Mouse (Mus musculus): ENCODE measurements at regions not wholly inside any gene's neighbourhood (a gene's known extent, or its start where the extent isn't known, plus 50 kb on each side); places are given as distances from the start of the nearest gene placed in this dataset.

DNA sequence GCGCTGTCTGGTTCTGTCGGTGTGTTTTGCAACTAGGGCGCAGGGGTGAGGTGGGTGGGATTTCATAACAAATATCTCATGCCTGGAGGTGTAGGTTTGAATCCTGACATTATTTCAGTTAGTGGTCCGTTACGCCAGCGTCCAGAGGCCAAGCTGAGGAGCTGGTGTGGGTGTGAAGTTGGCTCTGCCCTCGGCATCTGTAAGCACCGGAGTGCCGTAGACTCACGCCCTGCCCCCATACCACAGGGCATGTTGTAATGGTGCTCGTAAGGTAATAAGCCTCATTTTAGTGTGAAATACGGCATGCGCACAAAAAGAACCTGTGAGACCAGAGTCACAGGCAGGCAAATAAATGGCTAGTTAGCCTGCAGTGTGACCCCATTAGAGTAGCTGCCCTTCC is 168.1 kb upstream of the Id2 start:
- 57% methylated on average over 13 of the region's 13 CpGs for WGBS
- Histone ChIP-seq H3K36me3 (ENCODE audit: poor library complexity, severe bottlenecking) (no peaks in the 10 kb centered on the region), H3K4me1 (peaks cover 8% of the 10 kb centered on the region; the same call in 1 of the 2 replicates), H3K9me3 (replicated peaks) (no peaks in the 10 kb centered on the region), H3K4me3 (no peak overlapping the region), H3K27me3 (no peaks in the 10 kb centered on the region; the same call in 1 of the 2 replicates), H3K27ac (no peak overlapping the region), H3K4me2 (no peak overlapping the region), H3K9ac (no peak overlapping the region)
- ATAC-seq = no peak

DNA sequence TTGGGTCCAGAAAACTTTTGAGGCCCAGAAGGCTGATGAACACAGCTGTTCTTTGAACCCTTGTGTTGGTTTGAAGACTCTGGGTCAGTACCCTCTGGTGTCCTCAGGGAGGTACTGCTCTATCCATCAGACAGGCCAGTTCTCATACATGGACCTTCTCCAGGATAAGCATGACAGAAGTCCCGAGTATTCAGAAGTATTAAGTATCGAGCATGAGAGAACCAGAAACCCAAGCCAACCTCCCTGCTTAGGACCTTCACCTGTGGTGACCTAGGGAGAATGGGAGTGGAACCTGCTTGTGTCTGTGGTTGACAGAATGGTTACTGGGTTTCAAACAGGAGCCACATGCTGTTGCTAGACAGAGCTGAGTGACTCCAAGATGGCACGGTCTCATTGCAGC is 167.5 kb upstream of the Id2 start:
- H3K36me3 ChIP-seq (ENCODE audit: poor library complexity, severe bottlenecking) = no peaks in the 10 kb centered on the region
- H3K9me3 ChIP-seq (replicated peaks) = no peaks in the 10 kb centered on the region
- H3K4me2 ChIP-seq = no peak overlapping the region
- no peak overlapping the region for H3K4me3 ChIP-seq
- H3K27ac ChIP-seq = no peak overlapping the region
- H3K9ac ChIP-seq = no peak overlapping the region
- WGBS = 91% methylated on average over 3 of the region's 3 CpGs
- H3K27me3 ChIP-seq = no peaks in the 10 kb centered on the region; the same call in 1 of the 2 replicates
- no peak for ATAC-seq
- peaks cover 8% of the 10 kb centered on the region; the same call in 1 of the 2 replicates for H3K4me1 ChIP-seq

DNA sequence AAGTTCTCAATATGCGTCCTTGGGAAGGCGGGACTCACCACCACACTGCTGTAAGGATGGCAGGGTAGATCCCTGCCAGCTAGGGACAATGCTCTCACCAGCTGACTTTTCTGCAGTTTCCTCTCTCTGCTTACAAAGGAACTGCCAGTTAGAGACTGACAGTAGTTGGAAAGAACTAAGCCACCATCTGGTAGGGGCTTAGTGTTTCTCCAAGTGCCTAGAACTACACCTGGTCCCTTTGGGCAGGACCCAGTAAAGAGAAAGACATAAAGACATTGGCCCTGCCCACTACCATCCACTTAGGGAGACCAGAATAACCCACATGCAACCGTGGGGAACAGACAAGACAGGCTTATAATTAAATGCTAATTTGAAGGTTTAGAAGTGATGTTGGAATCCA is 165.5 kb upstream of the Id2 start:
- peaks cover 5% of the 10 kb centered on the region; the same call in 1 of the 2 replicates for H3K4me1 ChIP-seq
- WGBS = 77% methylated on average over 3 of the region's 3 CpGs
- no peaks in the 10 kb centered on the region; the same call in 1 of the 2 replicates for H3K27me3 ChIP-seq
- H3K27ac ChIP-seq = no peak overlapping the region
- no peak for ATAC-seq
- H3K4me3 ChIP-seq = no peak overlapping the region
- no peaks in the 10 kb centered on the region for H3K36me3 ChIP-seq (ENCODE audit: poor library complexity, severe bottlenecking)
- H3K4me2 ChIP-seq = no peak overlapping the region
- H3K9ac ChIP-seq = no peak overlapping the region
- H3K9me3 ChIP-seq (replicated peaks) = no peaks in the 10 kb centered on the region

DNA sequence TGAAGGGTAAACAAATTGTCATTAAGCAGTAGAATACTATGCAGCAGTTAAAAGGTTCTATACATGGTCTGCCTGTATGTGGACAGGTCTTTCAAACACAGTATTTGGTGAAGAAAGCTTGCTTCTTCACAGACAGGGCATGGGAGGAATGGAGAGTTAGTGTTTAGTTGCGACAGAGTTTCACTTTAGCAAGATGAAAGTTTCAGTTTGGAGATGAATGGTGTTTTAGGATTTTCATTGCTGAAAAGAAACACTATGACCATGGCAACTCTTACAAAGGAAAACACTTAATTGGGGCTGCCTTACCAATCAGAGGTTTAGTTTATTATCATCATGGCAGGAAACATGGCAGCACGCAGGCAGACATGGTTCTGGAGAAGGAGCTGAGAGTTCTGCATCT is 162.2 kb upstream of the Id2 start:
- Histone ChIP-seq H3K4me3 (no peak overlapping the region), H3K27me3 (no peaks in the 10 kb centered on the region), H3K9ac (no peak overlapping the region)

DNA sequence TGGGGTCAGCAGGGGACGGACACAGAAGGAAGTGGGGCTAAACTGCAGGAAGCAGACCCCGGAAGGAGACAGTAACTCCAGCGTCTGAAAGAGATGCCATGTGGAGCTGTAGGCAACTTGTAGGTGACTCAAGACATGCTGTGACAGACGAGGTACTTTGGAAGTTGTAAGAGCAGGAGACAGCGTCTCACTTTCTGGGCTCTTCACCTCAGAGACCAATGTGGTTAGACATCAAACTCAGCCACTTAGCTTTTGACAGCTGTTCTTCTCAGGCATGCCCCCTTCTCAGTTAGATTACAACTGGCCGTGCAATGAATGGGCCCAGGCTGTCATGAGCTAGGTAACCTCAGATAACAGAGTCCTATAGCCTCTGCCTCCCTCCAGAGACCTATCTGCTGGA is 159.3 kb upstream of the Id2 start:
- Histone ChIP-seq H3K27me3 (no peaks in the 10 kb centered on the region), H3K4me1 (0 out of 2 replicates have a peak, but pooled peaks cover 1% of the 10 kb centered on the region), H3K36me3 (ENCODE audit: poor library complexity, severe bottlenecking) (no peaks in the 10 kb centered on the region), H3K9ac (no peak overlapping the region), H3K9me3 (replicated peaks) (peaks cover 7% of the 10 kb centered on the region; the same call in 1 of the 2 replicates), H3K4me3 (no peak overlapping the region), H3K27ac (no peak overlapping the region), H3K4me2 (no peak overlapping the region)
- WGBS = 84% methylated on average over 6 of the region's 6 CpGs
- no peak for ATAC-seq

More for the DNA sequence above, 162.2 kb upstream of the Id2 start:
- WGBS = 92% methylated on average over 2 of the region's 2 CpGs
- Histone ChIP-seq H3K4me1 (no peaks in the 10 kb centered on the region; the same call in 1 of the 2 replicates), H3K27ac (no peak overlapping the region), H3K4me2 (no peak overlapping the region), H3K36me3 (ENCODE audit: poor library complexity, severe bottlenecking) (no peaks in the 10 kb centered on the region), H3K9me3 (replicated peaks) (no peaks in the 10 kb centered on the region)
- no peak for ATAC-seq

DNA sequence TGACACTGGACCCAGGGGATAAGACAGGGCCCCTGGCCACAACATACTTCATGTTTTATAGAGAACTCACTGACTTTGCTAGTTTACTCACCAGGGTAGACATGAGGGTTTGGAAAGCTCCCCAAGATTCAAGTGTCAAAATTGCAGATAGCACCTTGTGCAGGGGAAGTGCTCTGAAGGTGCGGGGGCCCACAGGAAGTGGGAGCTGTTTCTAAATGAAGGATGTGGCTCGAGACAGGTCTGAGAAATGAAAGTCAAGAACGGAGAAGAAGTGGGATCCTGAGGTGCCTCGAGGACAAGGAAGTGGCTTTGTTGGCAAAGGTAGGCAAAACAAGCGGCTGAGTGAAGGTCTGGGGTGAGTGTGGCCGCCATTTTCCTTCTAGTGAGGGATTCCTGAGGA is 157.8 kb upstream of the Id2 start:
- no peak overlapping the region for H3K4me3 ChIP-seq
- no peaks in the 10 kb centered on the region for H3K27me3 ChIP-seq
- H3K4me2 ChIP-seq = no peak overlapping the region
- peaks cover 7% of the 10 kb centered on the region for H3K4me1 ChIP-seq
- no peak overlapping the region for H3K9ac ChIP-seq
- no peak for ATAC-seq
- WGBS = 94% methylated on average over 6 of the region's 6 CpGs
- H3K36me3 ChIP-seq (ENCODE audit: poor library complexity, severe bottlenecking) = no peaks in the 10 kb centered on the region
- no peak overlapping the region for H3K27ac ChIP-seq
- peaks cover 7% of the 10 kb centered on the region; the same call in 1 of the 2 replicates for H3K9me3 ChIP-seq (replicated peaks)

DNA sequence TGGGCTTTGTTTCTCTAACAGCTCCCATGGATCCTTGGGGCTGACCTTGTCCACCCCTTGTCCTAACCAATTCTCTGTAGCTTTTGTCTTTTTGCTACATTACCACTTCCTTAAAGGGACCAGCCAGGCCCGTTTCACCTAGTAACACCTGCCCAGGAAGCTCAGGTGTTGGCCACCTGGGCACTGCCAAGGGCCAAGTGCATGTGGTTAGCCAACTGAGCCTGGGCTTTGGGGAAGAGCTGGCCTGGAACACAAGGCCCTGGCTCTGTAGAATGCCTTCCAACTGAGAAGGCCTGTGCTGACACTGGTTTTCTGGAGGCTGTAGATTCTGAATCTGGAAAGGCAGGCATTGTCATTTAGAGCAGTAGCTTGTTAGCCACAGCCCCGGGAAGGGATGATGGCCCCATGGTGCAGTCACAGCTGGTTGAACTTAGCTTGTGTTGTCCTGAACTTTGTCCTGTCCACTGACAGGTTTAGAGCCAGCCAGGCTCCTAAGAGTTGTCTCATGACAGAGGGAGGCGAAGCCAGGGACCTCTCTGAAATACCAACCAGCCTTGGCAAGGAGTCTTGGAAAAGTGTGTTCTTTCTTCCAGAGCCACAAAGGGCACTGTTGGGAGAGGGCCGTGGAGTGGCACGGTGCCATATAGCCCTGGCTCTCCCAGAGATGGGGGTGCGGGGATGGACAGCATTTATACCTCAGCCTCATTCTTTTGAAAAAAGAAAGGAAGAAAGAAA is 156.0 kb upstream of the Id2 start:
- WGBS = 86% methylated on average over 6 of the region's 6 CpGs
- no peaks in the 10 kb centered on the region for H3K36me3 ChIP-seq (ENCODE audit: poor library complexity, severe bottlenecking)
- no peak overlapping the region for H3K9ac ChIP-seq
- H3K4me1 ChIP-seq = peaks cover 7% of the 10 kb centered on the region
- no peak overlapping the region for H3K27ac ChIP-seq
- H3K4me2 ChIP-seq = no peak overlapping the region
- H3K27me3 ChIP-seq = no peaks in the 10 kb centered on the region
- peaks cover 7% of the 10 kb centered on the region; the same call in 1 of the 2 replicates for H3K9me3 ChIP-seq (replicated peaks)
- H3K4me3 ChIP-seq = no peak overlapping the region
- no peak for ATAC-seq

DNA sequence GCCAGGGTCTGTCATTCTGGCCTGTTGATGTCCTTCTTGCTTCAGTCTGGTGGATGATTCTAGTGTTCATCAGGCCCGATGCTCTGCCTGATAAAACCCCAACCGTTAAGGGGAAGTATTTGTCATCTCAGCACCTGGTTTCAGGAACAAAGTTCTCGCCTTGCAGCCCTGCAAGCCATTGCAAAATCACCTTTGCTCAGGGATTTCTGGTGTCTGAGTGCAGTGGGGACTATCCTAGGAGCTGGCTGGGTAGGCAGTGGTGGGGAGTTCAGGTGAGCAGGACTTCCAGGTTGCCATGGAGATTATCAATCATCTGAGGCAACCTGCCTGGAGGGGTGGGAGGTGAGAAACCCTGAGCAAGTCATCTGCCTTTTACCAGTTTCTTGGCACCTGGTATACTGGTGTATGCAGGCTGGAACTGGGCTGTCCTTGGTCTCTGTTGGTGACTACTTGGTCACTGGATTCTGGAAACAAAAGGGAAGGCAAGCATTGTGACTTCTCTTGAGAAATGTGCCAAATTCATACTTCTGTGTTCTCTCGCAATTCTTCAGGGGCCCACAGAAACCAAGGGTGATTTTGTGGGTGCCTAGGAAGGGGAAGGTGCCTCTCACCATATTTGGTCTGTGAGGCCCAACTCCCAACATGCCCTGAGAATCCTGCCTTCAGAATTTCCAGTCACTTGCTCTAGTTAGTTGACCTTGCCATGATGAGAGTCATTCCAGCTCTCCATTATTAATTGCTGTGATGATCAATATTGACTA is 154.7 kb upstream of the Id2 start:
- no peak overlapping the region for H3K9ac ChIP-seq
- WGBS = 84% methylated on average over 4 of the region's 4 CpGs

DNA sequence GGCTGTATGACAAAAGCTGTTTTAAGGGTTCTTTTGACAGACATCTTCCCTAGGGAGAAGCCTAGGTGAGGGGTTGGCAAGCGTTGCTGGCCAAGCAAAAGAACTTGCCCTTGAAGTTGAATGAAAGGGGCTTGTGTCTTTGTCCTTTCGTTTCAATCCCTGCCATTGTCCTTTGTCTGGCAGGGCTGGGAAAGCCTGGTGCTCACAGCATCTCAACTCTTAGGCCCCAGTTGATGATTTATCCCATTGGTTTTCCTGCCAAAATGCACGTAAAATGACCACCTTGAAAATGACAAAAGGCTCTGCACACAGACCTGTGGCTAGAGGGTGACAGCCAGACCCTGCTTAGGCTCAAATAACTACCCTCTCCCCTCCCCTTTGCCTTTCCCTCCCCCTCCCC is 153.9 kb upstream of the Id2 start:
- WGBS = 6% methylated on average over 3 of the region's 3 CpGs
- no peaks in the 10 kb centered on the region for H3K36me3 ChIP-seq (ENCODE audit: poor library complexity, severe bottlenecking)
- H3K27me3 ChIP-seq = no peaks in the 10 kb centered on the region
- H3K4me3 ChIP-seq = no peak overlapping the region
- H3K9ac ChIP-seq = no peak overlapping the region
- peaks cover 7% of the 10 kb centered on the region; the same call in 1 of the 2 replicates for H3K9me3 ChIP-seq (replicated peaks)
- no peak overlapping the region for H3K27ac ChIP-seq
- H3K4me2 ChIP-seq = no peak overlapping the region
- H3K4me1 ChIP-seq = peaks cover 7% of the 10 kb centered on the region
- ATAC-seq = no peak

More for the DNA sequence above, 154.7 kb upstream of the Id2 start:
- ATAC-seq = no peak
- H3K36me3 ChIP-seq (ENCODE audit: poor library complexity, severe bottlenecking) = no peaks in the 10 kb centered on the region
- H3K4me3 ChIP-seq = no peak overlapping the region
- H3K4me1 ChIP-seq = peaks cover 7% of the 10 kb centered on the region
- H3K27ac ChIP-seq = no peak overlapping the region
- no peaks in the 10 kb centered on the region for H3K27me3 ChIP-seq
- peaks cover 7% of the 10 kb centered on the region; the same call in 1 of the 2 replicates for H3K9me3 ChIP-seq (replicated peaks)
- H3K4me2 ChIP-seq = no peak overlapping the region

DNA sequence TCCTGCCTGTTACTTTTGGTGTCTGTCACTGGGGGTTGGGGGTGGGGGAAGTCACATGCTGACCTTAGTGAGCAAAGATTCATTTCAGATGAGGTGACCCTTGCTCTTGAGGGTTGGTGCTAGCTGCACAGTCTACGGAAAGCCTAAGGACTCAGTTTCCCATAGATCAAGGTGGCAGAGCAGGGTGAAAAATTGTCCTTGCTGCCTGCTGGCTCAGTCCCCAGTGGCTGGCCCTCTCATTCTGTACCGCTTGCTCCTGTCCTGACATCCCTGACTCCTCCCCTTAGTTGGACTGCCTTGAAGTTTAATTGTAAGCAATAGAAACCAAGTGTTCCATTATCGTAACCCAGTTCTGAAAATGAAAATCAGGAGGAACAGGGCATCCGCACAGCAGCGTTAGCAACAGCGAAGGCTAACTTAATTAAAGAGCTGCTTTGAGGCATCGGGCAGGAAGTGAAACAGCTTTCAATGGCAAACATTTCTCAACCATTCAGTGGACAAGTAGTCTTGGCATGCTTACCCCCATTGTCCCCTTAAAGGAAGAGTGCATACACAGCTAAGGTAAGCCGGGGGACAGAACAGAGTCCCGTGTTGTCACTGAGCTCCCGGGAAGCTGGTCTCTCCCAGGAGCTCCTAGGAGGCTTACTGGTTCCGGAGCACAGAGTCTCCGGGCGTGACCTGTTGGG is 151.9 kb upstream of the Id2 start:
- ATAC-seq = no peak
- WGBS = 70% methylated on average over 13 of the region's 13 CpGs
- H3K36me3 ChIP-seq (ENCODE audit: poor library complexity, severe bottlenecking) = no peaks in the 10 kb centered on the region
- H3K9ac ChIP-seq = no peak overlapping the region
- peaks cover 7% of the 10 kb centered on the region; the same call in 1 of the 2 replicates for H3K9me3 ChIP-seq (replicated peaks)
- no peak overlapping the region for H3K4me2 ChIP-seq
- H3K4me3 ChIP-seq = no peak overlapping the region
- no peak overlapping the region for H3K27ac ChIP-seq
- no peaks in the 10 kb centered on the region for H3K27me3 ChIP-seq
- H3K4me1 ChIP-seq = peaks cover 7% of the 10 kb centered on the region

DNA sequence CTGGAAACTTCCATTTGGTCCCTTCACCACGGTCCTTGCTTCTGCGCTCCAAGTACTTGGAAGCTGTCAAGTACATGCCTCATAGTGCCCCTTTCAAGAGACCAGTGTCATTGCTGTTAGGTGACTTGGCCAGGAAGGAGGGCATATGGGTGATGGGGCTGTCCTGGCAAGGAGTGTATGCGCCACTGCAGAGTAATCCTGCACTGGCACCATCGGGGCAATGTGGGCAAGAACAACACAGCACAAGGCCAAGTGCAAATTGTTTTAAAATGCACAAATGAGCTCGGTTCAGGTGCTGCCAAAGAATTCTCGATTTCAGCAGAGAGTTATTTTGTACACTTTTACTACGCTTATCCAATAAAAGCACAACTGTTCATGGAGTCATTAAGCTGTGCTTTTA is 149.6 kb upstream of the Id2 start:
- Histone ChIP-seq H3K27me3 (no peaks in the 10 kb centered on the region), H3K9ac (no peak overlapping the region), H3K4me2 (no peak overlapping the region), H3K27ac (no peak overlapping the region), H3K36me3 (ENCODE audit: poor library complexity, severe bottlenecking) (no peaks in the 10 kb centered on the region), H3K4me3 (no peak overlapping the region), H3K9me3 (replicated peaks) (no peaks in the 10 kb centered on the region), H3K4me1 (peaks cover 7% of the 10 kb centered on the region)
- WGBS = 88% methylated on average over 7 of the region's 7 CpGs
- no peak for ATAC-seq

DNA sequence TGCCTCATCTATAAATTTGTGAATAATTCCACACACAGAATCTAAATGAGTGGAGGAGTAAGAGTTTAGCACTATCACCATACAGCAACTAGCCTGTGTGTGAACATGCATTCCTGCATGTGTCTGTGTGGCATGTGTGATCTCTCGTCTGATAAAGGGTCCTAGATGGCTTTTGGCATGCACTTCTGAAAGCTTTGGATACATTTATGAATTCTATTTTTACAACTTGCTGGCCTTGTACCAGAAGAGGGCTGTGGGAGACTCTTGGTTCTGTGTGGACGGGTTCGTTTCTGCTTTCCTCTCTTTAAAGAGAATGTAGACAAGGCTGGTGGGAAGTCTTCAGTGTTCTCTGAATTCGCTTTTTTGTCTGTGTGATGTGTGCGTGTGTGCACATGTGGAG is 148.7 kb upstream of the Id2 start:
- WGBS = 85% methylated on average over 5 of the region's 5 CpGs

More for the DNA sequence above, 148.7 kb upstream of the Id2 start:
- no peak overlapping the region for H3K4me2 ChIP-seq
- H3K9me3 ChIP-seq (replicated peaks) = no peaks in the 10 kb centered on the region
- H3K4me3 ChIP-seq = no peak overlapping the region
- no peaks in the 10 kb centered on the region; the same call in 1 of the 2 replicates for H3K4me1 ChIP-seq
- no peaks in the 10 kb centered on the region for H3K36me3 ChIP-seq (ENCODE audit: poor library complexity, severe bottlenecking)
- no peak overlapping the region for H3K9ac ChIP-seq
- no peak for ATAC-seq
- no peaks in the 10 kb centered on the region for H3K27me3 ChIP-seq
- no peak overlapping the region for H3K27ac ChIP-seq

Measured in forebrain, embryonic 13.5 days (tissue).